Mouse (Mus musculus) ES-Bruce4 (cell line): ENCODE results near the gene Map7d1. TPM values are rescaled to one million over a fixed set of nuclear protein-coding genes. Genes with fewer than 3 reads are reported as not detected.
A peak's percentile ranks its signal among the peaks of the same experiment; 100 is the strongest.

ENCODE experiments used
- H3K27ac ChIP-seq: 2 replicates; pipeline ENCODE4 v1.5.1; 2012; ENCODE audit warnings: low read length, inconsistent platforms; ENCODE audit not compliant: insufficient read depth
- H3K27me3 ChIP-seq: 2 replicates; pipeline ENCODE4 v1.6.1; 2012; ENCODE audit warnings: mild to moderate bottlenecking, low read length, inconsistent platforms; ENCODE audit not compliant: control insufficient read depth, poor library complexity, insufficient read depth, severe bottlenecking
- H3K36me3 ChIP-seq: 2 replicates; pipeline ENCODE4 v1.6.1; 2012; ENCODE audit warnings: inconsistent platforms, mild to moderate bottlenecking, low read length, moderate library complexity; ENCODE audit not compliant: control insufficient read depth, poor library complexity, insufficient read depth, severe bottlenecking
- H3K4me1 ChIP-seq: one replicate; pipeline ENCODE4 v1.8.1; 2011; ENCODE audit warnings: low read length; ENCODE audit not compliant: control insufficient read depth, insufficient read depth
- H3K4me3 ChIP-seq: 2 replicates; pipeline ENCODE4 v1.5.1; 2011; ENCODE audit warnings: low read depth, mild to moderate bottlenecking, low read length
- H3K9ac ChIP-seq: 2 replicates; pipeline ENCODE4 v1.6.1; 2012; ENCODE audit warnings: low read depth, mild to moderate bottlenecking, inconsistent platforms; ENCODE audit not compliant: poor library complexity, severe bottlenecking
- H3K9me3 ChIP-seq: replicated peaks from 2 replicates; pipeline ENCODE4 v1.6.1; 2012; ENCODE audit warnings: mild to moderate bottlenecking, low read length, inconsistent platforms; ENCODE audit not compliant: control insufficient read depth, poor library complexity, insufficient read depth, severe bottlenecking
- CTCF ChIP-seq: IDR thresholded peaks from one replicate; pipeline ENCODE4 v1.8.1; 2011; ENCODE audit warnings: low read depth, low read length
- EP300 ChIP-seq: IDR thresholded peaks from 2 replicates; pipeline ENCODE4 v1.6.1; 2011; ENCODE audit warnings: low read depth, low read length; ENCODE audit not compliant: insufficient read depth
- POLR2A ChIP-seq: IDR thresholded peaks from one replicate; pipeline ENCODE4 v1.8.1; 2011; ENCODE audit warnings: low read length; ENCODE audit not compliant: insufficient read depth
- polyA plus RNA-seq: library from polyadenylated mRNA; stranded (reverse); fragments of >200 nt; gene quantifications from 2 replicates; pipeline ENCODE4 v1.2.4, GENCODE M21; 2011; ENCODE audit warnings: low read depth; ENCODE audit not compliant: missing spikeins, insufficient read depth, insufficient read length

Map7d1 gene
- polyA plus RNA-seq, 1 experiment, result 29.0 TPM

GRCm38 (mm10) chr4:126261675-126262074 is 5.5 kb upstream of the Map7d1 start:
- H3K27ac ChIP-seq, result no peak overlapping the region
- H3K4me3 ChIP-seq, result no peak overlapping the region
- no peaks in the 10 kb centered on the region for H3K36me3 ChIP-seq
- H3K9ac ChIP-seq, result no peak overlapping the region
- TF ChIP-seq CTCF (no peak), EP300 (no peak), POLR2A (no peak)
- H3K4me1 ChIP-seq, result peaks cover 4% of the 10 kb centered on the region
- H3K9me3 ChIP-seq, result no peaks in the 10 kb centered on the region
- no peaks in the 10 kb centered on the region for H3K27me3 ChIP-seq

GRCm38 (mm10) chr4:126261266-126261665 is 5.1 kb upstream of the Map7d1 start:
- Histone ChIP-seq H3K4me3 (no peak overlapping the region), H3K4me1 (peaks cover 4% of the 10 kb centered on the region)

GRCm38 (mm10) chr4:126260520-126261201 is 4.5 kb upstream of the Map7d1 start:
- peak; percentile 62 for TF ChIP-seq EP300
- TF ChIP-seq POLR2A, result no peak
- TF ChIP-seq CTCF, result no peak
- Histone ChIP-seq H3K4me3 (peak overlapping the region; percentile 15), H3K27ac (peak overlapping the region; percentile 28), H3K9ac (no peak overlapping the region), H3K36me3 (no peaks in the 10 kb centered on the region), H3K9me3 (no peaks in the 10 kb centered on the region), H3K27me3 (no peaks in the 10 kb centered on the region), H3K4me1 (peaks cover 4% of the 10 kb centered on the region)

More at GRCm38 (mm10) chr4:126261266-126261665, 5.1 kb upstream of the Map7d1 start:
- TF ChIP-seq POLR2A (no peak), EP300 (no peak), CTCF (no peak)
- H3K27me3 ChIP-seq, result no peaks in the 10 kb centered on the region
- H3K9me3 ChIP-seq, result no peaks in the 10 kb centered on the region
- no peak overlapping the region for H3K9ac ChIP-seq
- H3K36me3 ChIP-seq, result no peaks in the 10 kb centered on the region
- no peak overlapping the region for H3K27ac ChIP-seq

GRCm38 (mm10) chr4:126259523-126260160 is 3.5 kb upstream of the Map7d1 start:
- no peaks in the 10 kb centered on the region for H3K27me3 ChIP-seq

GRCm38 (mm10) chr4:126259063-126259462 is 2.9 kb upstream of the Map7d1 start:
- H3K4me1 ChIP-seq, result peaks cover 8% of the 10 kb centered on the region
- TF ChIP-seq CTCF (no peak), POLR2A (no peak), EP300 (no peak)
- H3K9ac ChIP-seq, result no peak overlapping the region
- no peaks in the 10 kb centered on the region for H3K36me3 ChIP-seq
- H3K4me3 ChIP-seq, result no peak overlapping the region
- H3K9me3 ChIP-seq, result no peaks in the 10 kb centered on the region
- H3K27me3 ChIP-seq, result no peaks in the 10 kb centered on the region
- no peak overlapping the region for H3K27ac ChIP-seq

More at GRCm38 (mm10) chr4:126259523-126260160, 3.5 kb upstream of the Map7d1 start:
- Histone ChIP-seq H3K9ac (no peak overlapping the region), H3K4me1 (peaks cover 4% of the 10 kb centered on the region), H3K4me3 (peak overlapping the region; percentile 11), H3K9me3 (no peaks in the 10 kb centered on the region), H3K27ac (peak overlapping the region; percentile 28), H3K36me3 (no peaks in the 10 kb centered on the region)
- no peak for TF ChIP-seq POLR2A
- TF ChIP-seq EP300, result peak; percentile 57; the same call in 1 of the 2 replicates
